Mouse (Mus musculus): ENCODE measurements around the gene Fam118a.

DNA sequence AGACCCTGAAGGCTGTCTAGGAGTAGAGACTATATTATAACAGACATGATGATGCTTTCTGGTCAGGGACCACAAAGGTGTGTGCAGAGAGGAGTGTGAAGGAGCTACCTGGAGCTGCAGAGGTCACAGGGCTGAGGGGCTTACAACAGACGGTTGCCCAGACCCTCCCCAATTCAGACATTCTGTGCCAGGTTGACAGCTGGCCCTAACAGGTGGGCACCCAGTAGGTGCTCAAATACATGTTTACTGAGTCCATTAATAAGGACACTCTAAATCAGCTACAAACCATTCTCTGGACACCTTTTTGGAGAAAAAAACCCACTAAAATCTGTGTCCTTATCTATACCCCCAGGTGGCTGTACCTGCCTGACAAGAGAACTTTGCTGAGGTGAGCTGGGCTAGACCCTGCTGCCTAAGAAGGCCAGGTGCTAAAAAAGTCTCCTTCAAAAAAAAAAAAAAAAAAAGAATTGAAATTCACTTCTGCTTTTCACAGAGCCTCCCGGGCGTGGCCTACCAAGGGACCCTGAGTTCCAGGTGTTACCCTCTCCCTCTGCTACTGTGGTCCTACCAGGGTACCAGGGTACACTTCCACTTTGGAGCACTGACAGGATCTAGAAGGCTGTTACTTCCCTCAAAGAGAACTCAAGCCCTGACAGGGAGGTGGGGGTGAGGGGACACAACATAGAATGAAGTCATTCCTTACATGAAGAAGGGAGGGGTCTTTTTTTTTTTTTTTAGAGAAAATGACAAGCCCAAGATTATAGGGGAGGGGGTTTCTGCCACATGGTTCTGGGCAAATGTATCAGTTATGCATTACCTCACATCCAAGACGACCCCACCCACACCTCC, 42.4 kb upstream of the Fam118a start:
- TF ChIP-seq POLR2A (IDR thresholded peaks at IDR 0.05; ENCODE audit: borderline replicate concordance, extremely low read depth, low read depth, low read length) = no peak
- TF ChIP-seq CTCF (IDR thresholded peaks at IDR 0.05; ENCODE audit: insufficient read depth, low read length) = no peak

Measured in lung, adult 2 months (tissue).